In genomic region chr15:14689141-14689540, GRCm38 (mm10) we compare ENCODE assay signal across 24 mouse cellular contexts.
DNase-seq lines count a peak whose midpoint lies in the region; ATAC-seq and TF ChIP-seq lines count a peak whose summit lies in the region.
"Had no signal": no experiment of that assay in that cellular context is flagged by ENCODE, and none has a peak within 500 bp of the region (broad histone marks: within the 10 kb centered on the region; RNA-seq: fewer than 3 reads in every experiment).

No protein-coding gene starts in this region.

- no peak for TF ChIP-seq CTCF in midbrain, postnatal 0 days (IDR thresholded peaks at IDR 0.05)

- no peaks in the 10 kb centered on the region for H3K36me3 ChIP-seq in forebrain, embryonic 16.5 days (ENCODE audit: control insufficient read depth, insufficient read depth)
- no peaks in the 10 kb centered on the region for H3K36me3 ChIP-seq in forebrain, embryonic 10.5 days (replicated peaks)
- H3K36me3 ChIP-seq in hindbrain, embryonic 15.5 days: no peaks in the 10 kb centered on the region
- no peaks in the 10 kb centered on the region for H3K36me3 ChIP-seq in hindbrain, embryonic 10.5 days
- no peaks in the 10 kb centered on the region for H3K36me3 ChIP-seq in midbrain, postnatal 0 days (ENCODE audit: insufficient read depth, low read length)
- H3K36me3 ChIP-seq in midbrain, embryonic 10.5 days: no peaks in the 10 kb centered on the region
- no peaks in the 10 kb centered on the region for H3K36me3 ChIP-seq in neural tube, embryonic 15.5 days
- H3K36me3 ChIP-seq: embryonic facial prominence, embryonic 15.5 days; heart, embryonic 10.5 days; limb, embryonic 12.5 days; liver, embryonic 12.5 days; midbrain, embryonic 12.5 days had no signal

- H3K27ac ChIP-seq in forebrain, embryonic 16.5 days (ENCODE audit: low read length): no peak overlapping the region
- no peak overlapping the region for H3K27ac ChIP-seq in forebrain, embryonic 10.5 days
- no peak overlapping the region for H3K27ac ChIP-seq in hindbrain, embryonic 15.5 days (replicated peaks)
- H3K27ac ChIP-seq in hindbrain, embryonic 10.5 days: no peak overlapping the region
- no peak overlapping the region for H3K27ac ChIP-seq in midbrain, postnatal 0 days (ENCODE audit: low read depth, low read length)
- H3K27ac ChIP-seq in midbrain, embryonic 10.5 days (replicated peaks): no peak overlapping the region
- H3K27ac ChIP-seq in neural tube, embryonic 15.5 days (replicated peaks): no peak overlapping the region
- H3K27ac ChIP-seq: embryonic facial prominence, embryonic 15.5 days; heart, embryonic 10.5 days; limb, embryonic 12.5 days; liver, embryonic 12.5 days; midbrain, embryonic 12.5 days had no signal

- H3K4me2 ChIP-seq in forebrain, embryonic 16.5 days (ENCODE audit: low read length): no peak overlapping the region
- H3K4me2 ChIP-seq in hindbrain, embryonic 15.5 days: no peak overlapping the region
- no peak overlapping the region for H3K4me2 ChIP-seq in midbrain, postnatal 0 days (ENCODE audit: low read depth, low read length, poor library complexity, severe bottlenecking)
- no peak overlapping the region for H3K4me2 ChIP-seq in neural tube, embryonic 15.5 days
- H3K4me2 ChIP-seq: embryonic facial prominence, embryonic 15.5 days; limb, embryonic 12.5 days; liver, embryonic 12.5 days; midbrain, embryonic 12.5 days had no signal

- no peaks in the 10 kb centered on the region for H3K4me1 ChIP-seq in forebrain, embryonic 16.5 days (replicated peaks; ENCODE audit: control insufficient read depth, insufficient read depth, low read length)
- no peaks in the 10 kb centered on the region for H3K4me1 ChIP-seq in forebrain, embryonic 10.5 days
- H3K4me1 ChIP-seq in hindbrain, embryonic 15.5 days (replicated peaks): no peaks in the 10 kb centered on the region
- no peaks in the 10 kb centered on the region for H3K4me1 ChIP-seq in hindbrain, embryonic 10.5 days (replicated peaks)
- no peaks in the 10 kb centered on the region for H3K4me1 ChIP-seq in midbrain, postnatal 0 days (ENCODE audit: insufficient read depth, low read length)
- H3K4me1 ChIP-seq in midbrain, embryonic 10.5 days: no peaks in the 10 kb centered on the region
- H3K4me1 ChIP-seq in neural tube, embryonic 15.5 days: 0 out of 2 replicates have a peak, but pooled peaks cover 3% of the 10 kb centered on the region
- H3K4me1 ChIP-seq: embryonic facial prominence, embryonic 15.5 days; heart, embryonic 10.5 days; limb, embryonic 12.5 days; liver, embryonic 12.5 days; midbrain, embryonic 12.5 days had no signal

- no peak overlapping the region for H3K4me3 ChIP-seq in forebrain, embryonic 16.5 days (replicated peaks; ENCODE audit: low read length)
- no peak overlapping the region for H3K4me3 ChIP-seq in forebrain, embryonic 10.5 days
- H3K4me3 ChIP-seq in hindbrain, embryonic 15.5 days: no peak overlapping the region
- no peak overlapping the region for H3K4me3 ChIP-seq in hindbrain, embryonic 10.5 days
- H3K4me3 ChIP-seq in midbrain, postnatal 0 days (ENCODE audit: low read depth, low read length): no peak overlapping the region
- H3K4me3 ChIP-seq in midbrain, embryonic 10.5 days: no peak overlapping the region
- H3K4me3 ChIP-seq in neural tube, embryonic 15.5 days (replicated peaks): no peak overlapping the region
- H3K4me3 ChIP-seq: embryonic facial prominence, embryonic 15.5 days; heart, embryonic 10.5 days; limb, embryonic 12.5 days; liver, embryonic 12.5 days; midbrain, embryonic 12.5 days had no signal

- H3K27me3 ChIP-seq in forebrain, embryonic 16.5 days (replicated peaks; ENCODE audit: control insufficient read depth, insufficient read depth, low read length): no peaks in the 10 kb centered on the region
- no peaks in the 10 kb centered on the region for H3K27me3 ChIP-seq in forebrain, embryonic 10.5 days (ENCODE audit: poor library complexity, severe bottlenecking)
- no peaks in the 10 kb centered on the region for H3K27me3 ChIP-seq in hindbrain, embryonic 15.5 days
- H3K27me3 ChIP-seq in hindbrain, embryonic 10.5 days (ENCODE audit: insufficient read depth, poor library complexity, severe bottlenecking): no peaks in the 10 kb centered on the region
- H3K27me3 ChIP-seq in midbrain, postnatal 0 days (ENCODE audit: insufficient read depth, low read length): no peaks in the 10 kb centered on the region
- H3K27me3 ChIP-seq in midbrain, embryonic 10.5 days (ENCODE audit: low read depth, poor library complexity, severe bottlenecking): no peaks in the 10 kb centered on the region
- no peaks in the 10 kb centered on the region for H3K27me3 ChIP-seq in neural tube, embryonic 15.5 days (replicated peaks)
- H3K27me3 ChIP-seq: embryonic facial prominence, embryonic 15.5 days; limb, embryonic 12.5 days; liver, embryonic 12.5 days; midbrain, embryonic 12.5 days; Patski had no signal

- peak; percentile 67 for ATAC-seq in forebrain, embryonic 16.5 days
- 0 out of 2 replicates have a peak, but pooled peaks have one; percentile 56 for ATAC-seq in hindbrain, embryonic 15.5 days (ENCODE audit: low FRiP score, low read depth)
- ATAC-seq in midbrain, postnatal 0 days (ENCODE audit: low FRiP score): no peak
- ATAC-seq in neural tube, embryonic 15.5 days (ENCODE audit: low FRiP score): 0 out of 2 replicates have a peak, but pooled peaks have one; percentile 31
- ATAC-seq: inflammation-experienced regulatory T-cells, adult 6 months; liver, embryonic 12.5 days; liver, postnatal 0 days; Patski had no signal

- DNase-seq in forebrain, embryonic 10.5 days (ENCODE audit: extremely low spot score, low spot score): no peak
- no peak for DNase-seq in hindbrain, embryonic 10.5 days (ENCODE audit: low spot score)
- peak; percentile 59 for DNase-seq in midbrain, postnatal 0 days (ENCODE audit: low spot score)
- DNase-seq in midbrain, embryonic 10.5 days (ENCODE audit: low spot score): no peak
- DNase-seq in cerebellum, adult 18-20 months: no peak
- DNase-seq: adrenal gland, postnatal 10 days; cerebellum, adult 11-12 months; gastrocnemius, postnatal 10 days; heart, postnatal 36 days; kidney, adult 11 months; layer of hippocampus, adult 9-11 months; liver, postnatal 0 days; lung, postnatal 36 days; thymus, postnatal 4 days had no signal

- H3K9ac ChIP-seq in forebrain, embryonic 16.5 days (replicated peaks; ENCODE audit: low read depth, low read length): no peak overlapping the region
- no peak overlapping the region for H3K9ac ChIP-seq in hindbrain, embryonic 15.5 days
- H3K9ac ChIP-seq in midbrain, postnatal 0 days (replicated peaks; ENCODE audit: low read length, poor library complexity, severe bottlenecking): no peak overlapping the region
- no peak overlapping the region for H3K9ac ChIP-seq in neural tube, embryonic 15.5 days (replicated peaks)
- H3K9ac ChIP-seq: embryonic facial prominence, embryonic 15.5 days; limb, embryonic 12.5 days; liver, embryonic 12.5 days; liver, postnatal 0 days; midbrain, embryonic 12.5 days had no signal

- WGBS in forebrain, embryonic 16.5 days: 74% methylated on average over 2 of the region's 2 CpGs
- WGBS in forebrain, embryonic 10.5 days: 89% methylated on average over 2 of the region's 2 CpGs
- 48% methylated on average over 2 of the region's 2 CpGs for WGBS in hindbrain, embryonic 15.5 days
- 84% methylated on average over 2 of the region's 2 CpGs for WGBS in hindbrain, embryonic 10.5 days
- 66% methylated on average over 2 of the region's 2 CpGs for WGBS in midbrain, postnatal 0 days
- WGBS in midbrain, embryonic 10.5 days: 85% methylated on average over 2 of the region's 2 CpGs
- 49% methylated on average over 2 of the region's 2 CpGs for WGBS in neural tube, embryonic 15.5 days

- H3K9me3 ChIP-seq in forebrain, embryonic 16.5 days (ENCODE audit: control insufficient read depth, low read length): no peaks in the 10 kb centered on the region
- no peaks in the 10 kb centered on the region for H3K9me3 ChIP-seq in forebrain, embryonic 10.5 days
- H3K9me3 ChIP-seq in hindbrain, embryonic 15.5 days: no peaks in the 10 kb centered on the region
- no peaks in the 10 kb centered on the region for H3K9me3 ChIP-seq in hindbrain, embryonic 10.5 days
- H3K9me3 ChIP-seq in midbrain, postnatal 0 days (ENCODE audit: low read length): no peaks in the 10 kb centered on the region
- H3K9me3 ChIP-seq in midbrain, embryonic 10.5 days (replicated peaks): no peaks in the 10 kb centered on the region
- H3K9me3 ChIP-seq in neural tube, embryonic 15.5 days (replicated peaks): no peaks in the 10 kb centered on the region
- H3K9me3 ChIP-seq: embryonic facial prominence, embryonic 15.5 days; heart, embryonic 10.5 days; limb, embryonic 12.5 days; liver, embryonic 12.5 days; midbrain, embryonic 12.5 days had no signal
